Mouse (Mus musculus) forebrain, embryonic 10.5 days (tissue): ENCODE results near the gene Prpsap1. TPM values are rescaled to one million over a fixed set of nuclear protein-coding genes. Genes with fewer than 3 reads are reported as not detected.

Experiments
- DNase-seq: peaks from one replicate; pipeline ENCODE4 v3.0.0-alpha.2; 2017; ENCODE audit warnings: low spot score; ENCODE audit errors: extremely low spot score
- H3K27ac ChIP-seq: fragments of 300-500 bp; sonication (generic); 2 replicates; pipeline ENCODE4 v1.5.1; 2016; ENCODE audit warnings: mild to moderate bottlenecking
- H3K27me3 ChIP-seq: fragments of 300-500 bp; sonication (generic); 2 replicates; pipeline ENCODE4 v1.6.1; 2016; ENCODE audit warnings: mild to moderate bottlenecking; ENCODE audit not compliant: poor library complexity, severe bottlenecking
- H3K36me3 ChIP-seq: fragments of 300-500 bp; sonication (generic); replicated peaks from 2 replicates; pipeline ENCODE4 v1.6.1; 2016; ENCODE audit warnings: mild to moderate bottlenecking, moderate library complexity
- H3K4me1 ChIP-seq: fragments of 300-500 bp; sonication (generic); 2 replicates; pipeline ENCODE4 v1.6.1; 2016
- H3K4me3 ChIP-seq: fragments of 300-500 bp; sonication (generic); 2 replicates; pipeline ENCODE4 v1.5.1; 2016; ENCODE audit warnings: mild to moderate bottlenecking, moderate library complexity
- H3K9me3 ChIP-seq: fragments of 300-500 bp; sonication (generic); 2 replicates; pipeline ENCODE4 v1.6.1; 2016; ENCODE audit warnings: mild to moderate bottlenecking, moderate library complexity
- WGBS: fragments of 180-500 bp; shearing (Covaris S2); methylation state at CpG from one replicate; pipeline ENCODE4 v1.1.7; 2016; 5-methylcytosine and 5-hydroxymethylcytosine counted together
- polyA plus RNA-seq: library from polyadenylated mRNA; unstranded; fragments of >200 nt; fragmentation: Nextera tagmentation; extraction: Ambion mirVana; gene quantifications from 2 replicates; pipeline ENCODE4 v1.2.1, GENCODE M21; 2016

Gene Prpsap1
- polyA plus RNA-seq, 1 experiment from 2014 or later = 200 TPM

- Histone ChIP-seq H3K27ac (peak overlapping the region; percentile 97), H3K9me3 (no peaks in the 10 kb centered on the region), H3K4me3 (peak overlapping the region; percentile 96), H3K27me3 (peaks cover 22% of the 10 kb centered on the region), H3K4me1 (peaks cover 66% of the 10 kb centered on the region), H3K36me3 (peaks cover 45% of the 10 kb centered on the region)
- WGBS = 55% methylated on average over 12 of the region's 12 CpGs
- DNase-seq = no peak
These were observed 58.8 kb downstream of the Prpsap1 start for GRCm38 (mm10) chr11:116434967-116435752.

- peaks cover 22% of the 10 kb centered on the region for H3K27me3 ChIP-seq
- peaks cover 37% of the 10 kb centered on the region for H3K36me3 ChIP-seq
- H3K4me1 ChIP-seq = peaks cover 69% of the 10 kb centered on the region
- H3K4me3 ChIP-seq = peak overlapping the region; percentile 96
- DNase-seq = peak; percentile 70
- WGBS = under 1% methylated on average over 66 of the region's 67 CpGs
- H3K27ac ChIP-seq = peak overlapping the region; percentile 97
- no peaks in the 10 kb centered on the region for H3K9me3 ChIP-seq
These were observed 59.6 kb downstream of the Prpsap1 start for GRCm38 (mm10) chr11:116434287-116434966.

GRCm38 (mm10) chr11:116433356-116434286, 60.4 kb downstream of the Prpsap1 start, which contains the start of gene Ubald2:
Gene Ubald2, plus strand, starts transcription at chr11:116434094.
- no peaks in the 10 kb centered on the region for H3K9me3 ChIP-seq
- H3K27me3 ChIP-seq = peaks cover 22% of the 10 kb centered on the region
- peak; percentile 100 for DNase-seq
- H3K27ac ChIP-seq = peak within 1 kb of the TSS; percentile 97
- peak within 1 kb of the TSS; percentile 96 for H3K4me3 ChIP-seq
- WGBS = 2% methylated on average over 66 of the region's 66 CpGs
- peaks cover 71% of the 10 kb centered on the region for H3K4me1 ChIP-seq
- peaks cover 30% of the 10 kb centered on the region for H3K36me3 ChIP-seq

GRCm38 (mm10) chr11:116432593-116433355, 61.2 kb downstream of the Prpsap1 start:
- peak overlapping the region; percentile 97 for H3K27ac ChIP-seq
- peaks cover 71% of the 10 kb centered on the region for H3K4me1 ChIP-seq
- DNase-seq = no peak
- peak overlapping the region; percentile 96; the same call in 1 of the 2 replicates for H3K4me3 ChIP-seq
- H3K9me3 ChIP-seq = no peaks in the 10 kb centered on the region
- WGBS = 65% methylated on average over 8 of the region's 8 CpGs
- H3K27me3 ChIP-seq = peaks cover 22% of the 10 kb centered on the region
- H3K36me3 ChIP-seq = peaks cover 26% of the 10 kb centered on the region

GRCm38 (mm10) chr11:116432127-116432526, 61.9 kb downstream of the Prpsap1 start:
- DNase-seq = no peak

GRCm38 (mm10) chr11:116431428-116432077, 62.4 kb downstream of the Prpsap1 start:
- no peak for DNase-seq
- Histone ChIP-seq H3K27ac (peak overlapping the region; percentile 51; the same call in 1 of the 2 replicates), H3K9me3 (no peaks in the 10 kb centered on the region), H3K36me3 (peaks cover 14% of the 10 kb centered on the region), H3K27me3 (peaks cover 22% of the 10 kb centered on the region), H3K4me3 (peak overlapping the region; percentile 24; the same call in 1 of the 2 replicates), H3K4me1 (peaks cover 59% of the 10 kb centered on the region)
- 46% methylated on average over 11 of the region's 11 CpGs for WGBS

More at GRCm38 (mm10) chr11:116432127-116432526, 61.9 kb downstream of the Prpsap1 start:
- Histone ChIP-seq H3K36me3 (peaks cover 19% of the 10 kb centered on the region), H3K27me3 (peaks cover 22% of the 10 kb centered on the region), H3K27ac (no peak overlapping the region), H3K4me1 (peaks cover 64% of the 10 kb centered on the region), H3K4me3 (no peak overlapping the region), H3K9me3 (no peaks in the 10 kb centered on the region)
- 49% methylated on average over 6 of the region's 6 CpGs for WGBS

GRCm38 (mm10) chr11:116430723-116431427, 63.1 kb downstream of the Prpsap1 start:
- Histone ChIP-seq H3K36me3 (peaks cover 7% of the 10 kb centered on the region), H3K9me3 (no peaks in the 10 kb centered on the region), H3K27ac (peak overlapping the region; percentile 51; the same call in 1 of the 2 replicates), H3K27me3 (peaks cover 22% of the 10 kb centered on the region), H3K4me3 (peak overlapping the region; percentile 24; the same call in 1 of the 2 replicates), H3K4me1 (peaks cover 52% of the 10 kb centered on the region)
- DNase-seq = no peak
- WGBS = 40% methylated on average over 22 of the region's 22 CpGs

GRCm38 (mm10) chr11:116429862-116430613, 64.0 kb downstream of the Prpsap1 start:
- Histone ChIP-seq H3K27ac (0 out of 2 replicates have a peak overlapping the region, but pooled peaks have one; percentile 30), H3K36me3 (no peaks in the 10 kb centered on the region), H3K27me3 (peaks cover 22% of the 10 kb centered on the region), H3K9me3 (no peaks in the 10 kb centered on the region), H3K4me3 (no peak overlapping the region), H3K4me1 (peaks cover 43% of the 10 kb centered on the region)
- no peak for DNase-seq
- WGBS = 88% methylated on average over 9 of the region's 9 CpGs

GRCm38 (mm10) chr11:116428872-116429859, 64.8 kb downstream of the Prpsap1 start:
- Histone ChIP-seq H3K9me3 (no peaks in the 10 kb centered on the region), H3K4me3 (no peak overlapping the region), H3K27ac (peak overlapping the region; percentile 30; the same call in 1 of the 2 replicates), H3K36me3 (no peaks in the 10 kb centered on the region), H3K4me1 (peaks cover 41% of the 10 kb centered on the region), H3K27me3 (peaks cover 22% of the 10 kb centered on the region)
- DNase-seq = no peak
- 58% methylated on average over 13 of the region's 13 CpGs for WGBS
